Mouse (Mus musculus) kidney, adult 2 months (tissue): ENCODE data around the gene Syce1.

Experiments
- CTCF ChIP-seq: fragments of 200-500 bp; conservative IDR thresholded peaks from 2 replicates; pipeline ENCODE4 v1.5.1; 2011; ENCODE audit warnings: low read depth, mild to moderate bottlenecking, control low read depth, low read length, moderate library complexity, mixed read lengths; ENCODE audit not compliant: insufficient read depth, insufficient read length
- POLR2A ChIP-seq: fragments of 200-500 bp; IDR thresholded peaks from one replicate; pipeline ENCODE4 v1.6.1; 2011; ENCODE audit warnings: low read depth, low read length, control low read depth

- TF ChIP-seq POLR2A, result no peak
- no peak for TF ChIP-seq CTCF
These were observed 43.8 kb upstream of the Syce1 start for GRCm38 (mm10) chr7:140831447-140831846.
